Mouse (Mus musculus) heart, postnatal 0 days (tissue): ENCODE measurements at regions not wholly inside any gene's neighbourhood (a gene's known extent, or its start where the extent isn't known, plus 50 kb on each side); places are given as distances from the start of the nearest gene placed in this dataset.

Experiments used
- CTCF ChIP-seq: IDR thresholded peaks from 2 replicates; pipeline ENCODE4 v1.5.1; 2016; ENCODE audit warnings: antibody characterized with exemption, control low read depth, low read depth
- EP300 ChIP-seq: IDR thresholded peaks from 2 replicates; pipeline ENCODE4 v1.6.1; 2016; ENCODE audit warnings: antibody characterized with exemption, low read depth

- TF ChIP-seq CTCF (no peak), EP300 (no peak)
These were observed 490.0 kb upstream of the Gm10131 start for GRCm38 (mm10) chr8:34601426-34601953.
